Mouse (Mus musculus): Measurements from ENCODE around the gene Minpp1. TPM values are rescaled to one million over a fixed set of nuclear protein-coding genes. Genes with fewer than 3 reads are reported as not detected.

Minpp1 gene
- polyA plus RNA-seq, 1 experiment from 2014 or later, result 71.8 TPM

DNA sequence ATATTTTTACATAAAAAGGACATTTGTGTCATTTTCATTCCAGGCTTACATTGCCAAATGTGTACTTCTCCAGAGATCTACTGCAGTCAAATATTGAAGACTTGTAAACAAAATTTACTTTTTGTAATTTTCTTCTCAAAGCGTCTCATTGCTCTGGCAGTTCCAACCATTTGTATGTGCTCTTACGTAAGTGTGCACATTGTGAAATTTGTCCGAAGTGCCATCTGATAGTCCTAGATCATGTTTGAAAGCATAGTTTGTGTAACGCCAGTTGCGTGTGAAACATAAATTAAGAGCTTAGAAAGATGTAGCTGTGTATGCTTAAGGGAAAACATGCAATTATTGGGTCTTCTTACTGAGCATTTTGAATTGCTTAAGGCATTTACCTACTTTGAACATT, 20.9 kb downstream of the Minpp1 start:
- Histone ChIP-seq H3K9ac (ENCODE audit: low read depth, low read length) (no peak overlapping the region), H3K9me3 (replicated peaks; ENCODE audit: low read length) (no peaks in the 10 kb centered on the region), H3K27me3 (ENCODE audit: insufficient read depth, low read length) (no peaks in the 10 kb centered on the region), H3K27ac (no peak overlapping the region), H3K36me3 (ENCODE audit: insufficient read depth, low read length) (peaks cover 3% of the 10 kb centered on the region; the same call in 1 of the 2 replicates), H3K4me3 (replicated peaks; ENCODE audit: low read depth, low read length) (no peak overlapping the region), H3K4me2 (ENCODE audit: low read length) (no peak overlapping the region), H3K4me1 (replicated peaks; ENCODE audit: insufficient read depth, low read length) (no peaks in the 10 kb centered on the region)
- TF ChIP-seq CTCF (IDR thresholded peaks at IDR 0.05; ENCODE audit: low read depth), result no peak
- DNase-seq (ENCODE audit: low spot score) (no peak), ATAC-seq (replicated peaks; ENCODE audit: low FRiP score, low read depth) (no peak)
- WGBS, result 89% methylated on average over 5 of the region's 5 CpGs

DNA sequence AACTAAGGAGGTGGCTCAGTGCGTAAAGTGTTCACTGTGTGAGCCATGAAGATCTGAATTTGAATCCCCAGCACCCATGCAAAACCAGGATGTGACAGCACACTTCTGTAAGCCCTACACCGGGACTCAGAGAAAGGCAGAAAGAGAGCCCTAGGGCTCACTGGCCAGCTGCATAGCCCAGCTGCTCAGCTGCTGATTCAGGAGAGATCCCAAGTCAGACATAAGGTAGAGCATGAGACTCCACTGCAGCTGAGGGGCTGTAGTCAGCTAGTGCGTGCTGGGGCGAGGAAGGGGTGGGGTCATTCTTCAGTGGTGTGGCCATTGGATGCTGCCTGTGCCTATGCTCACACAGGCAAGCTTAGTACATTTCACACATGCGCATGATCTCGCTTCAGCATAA, 21.5 kb downstream of the Minpp1 start:
- no peak for DNase-seq (ENCODE audit: low spot score)
- Histone ChIP-seq H3K4me3 (replicated peaks; ENCODE audit: low read depth, low read length) (no peak overlapping the region), H3K4me2 (ENCODE audit: low read length) (no peak overlapping the region), H3K9me3 (replicated peaks; ENCODE audit: low read length) (no peaks in the 10 kb centered on the region), H3K27ac (no peak overlapping the region), H3K4me1 (replicated peaks; ENCODE audit: insufficient read depth, low read length) (no peaks in the 10 kb centered on the region), H3K9ac (ENCODE audit: low read depth, low read length) (no peak overlapping the region), H3K27me3 (ENCODE audit: insufficient read depth, low read length) (no peaks in the 10 kb centered on the region), H3K36me3 (ENCODE audit: insufficient read depth, low read length) (peaks cover 6% of the 10 kb centered on the region; the same call in 1 of the 2 replicates)
- WGBS, result 90% methylated on average over 6 of the region's 6 CpGs
- ATAC-seq (replicated peaks; ENCODE audit: low FRiP score, low read depth), result no peak
- TF ChIP-seq CTCF (IDR thresholded peaks at IDR 0.05; ENCODE audit: low read depth), result no peak

DNA sequence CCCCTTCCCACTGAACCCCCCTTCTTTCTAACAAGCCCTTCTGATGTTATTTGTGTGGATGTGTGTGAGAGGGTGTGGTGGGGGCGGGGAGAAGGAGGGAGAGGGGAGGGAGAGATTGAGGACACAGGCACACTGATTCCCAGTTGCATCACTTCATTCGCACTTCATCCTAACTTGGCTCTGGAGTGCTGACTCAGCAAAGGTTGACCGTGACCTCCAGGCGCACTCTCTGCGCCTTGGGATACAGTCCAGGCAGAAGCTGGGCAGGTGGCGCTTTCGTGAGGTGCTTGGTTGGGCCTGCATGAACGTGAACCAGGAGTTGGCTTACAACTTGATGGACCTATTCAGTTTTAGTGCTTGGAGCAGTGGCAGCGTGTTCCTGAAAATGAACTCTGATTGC, 22.0 kb downstream of the Minpp1 start:
- ATAC-seq (replicated peaks; ENCODE audit: low FRiP score, low read depth) (no peak), DNase-seq (ENCODE audit: low spot score) (no peak)
- peaks cover 8% of the 10 kb centered on the region; the same call in 1 of the 2 replicates for H3K36me3 ChIP-seq (ENCODE audit: insufficient read depth, low read length)
- H3K9me3 ChIP-seq (replicated peaks; ENCODE audit: low read length), result no peaks in the 10 kb centered on the region
- H3K27ac ChIP-seq, result no peak overlapping the region
- H3K27me3 ChIP-seq (ENCODE audit: insufficient read depth, low read length), result no peaks in the 10 kb centered on the region
- TF ChIP-seq CTCF (IDR thresholded peaks at IDR 0.05; ENCODE audit: low read depth), result no peak
- H3K4me3 ChIP-seq (replicated peaks; ENCODE audit: low read depth, low read length), result no peak overlapping the region
- H3K9ac ChIP-seq (ENCODE audit: low read depth, low read length), result no peak overlapping the region
- 85% methylated on average over 9 of the region's 9 CpGs for WGBS
- no peaks in the 10 kb centered on the region for H3K4me1 ChIP-seq (replicated peaks; ENCODE audit: insufficient read depth, low read length)
- H3K4me2 ChIP-seq (ENCODE audit: low read length), result no peak overlapping the region

DNA sequence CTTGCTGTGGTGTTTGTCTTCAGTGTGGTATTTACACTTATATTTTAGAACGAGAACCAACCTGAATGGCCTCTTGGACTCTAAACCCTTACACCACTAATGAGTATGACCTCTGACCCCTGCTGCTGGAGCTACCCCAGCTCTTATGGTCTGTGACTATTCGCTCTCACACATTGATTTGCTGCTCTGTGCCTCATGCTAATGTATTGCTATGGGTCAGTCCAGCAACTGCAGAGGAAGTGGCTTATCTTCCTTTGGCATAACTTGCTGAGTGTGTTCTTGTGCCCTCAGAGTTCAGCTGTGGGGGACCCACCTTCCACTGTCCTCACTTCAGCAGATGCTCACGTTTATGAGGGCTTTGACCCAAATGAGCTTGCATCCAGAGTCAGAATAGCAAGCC, 24.7 kb downstream of the Minpp1 start:
- Histone ChIP-seq H3K27ac (no peak overlapping the region), H3K27me3 (ENCODE audit: insufficient read depth, low read length) (no peaks in the 10 kb centered on the region), H3K4me1 (replicated peaks; ENCODE audit: insufficient read depth, low read length) (no peaks in the 10 kb centered on the region), H3K9me3 (replicated peaks; ENCODE audit: low read length) (no peaks in the 10 kb centered on the region), H3K36me3 (ENCODE audit: insufficient read depth, low read length) (peaks cover 17% of the 10 kb centered on the region; the same call in 1 of the 2 replicates), H3K4me2 (ENCODE audit: low read length) (no peak overlapping the region), H3K4me3 (replicated peaks; ENCODE audit: low read depth, low read length) (no peak overlapping the region), H3K9ac (ENCODE audit: low read depth, low read length) (no peak overlapping the region)
- no peak for DNase-seq (ENCODE audit: low spot score)
- no peak for TF ChIP-seq CTCF (IDR thresholded peaks at IDR 0.05; ENCODE audit: low read depth)
- peak; percentile 65; the same call in 1 of the 2 replicates for ATAC-seq (replicated peaks; ENCODE audit: low FRiP score, low read depth)
- WGBS, result 78% methylated on average over 3 of the region's 3 CpGs

DNA sequence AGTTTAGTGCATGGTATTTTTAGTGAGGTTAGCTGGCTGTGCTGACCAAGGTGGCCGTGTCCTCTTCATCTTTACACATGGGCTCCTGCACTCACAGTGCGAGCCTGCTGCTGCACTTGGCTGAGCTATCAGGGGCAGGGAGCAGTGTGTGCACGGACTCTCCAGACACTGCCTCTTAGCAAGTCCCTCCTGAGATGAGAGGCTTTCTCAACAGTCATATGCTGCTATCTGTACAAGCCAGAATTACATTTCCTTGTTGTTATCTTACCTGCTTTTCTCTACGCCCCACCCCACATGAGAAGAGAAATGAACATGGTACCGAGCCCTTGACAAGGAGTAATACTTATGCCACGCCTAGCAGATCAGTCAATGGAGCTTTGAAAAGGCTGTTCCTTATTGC, 25.4 kb downstream of the Minpp1 start:
- Histone ChIP-seq H3K27ac (no peak overlapping the region), H3K27me3 (ENCODE audit: insufficient read depth, low read length) (no peaks in the 10 kb centered on the region), H3K4me2 (ENCODE audit: low read length) (no peak overlapping the region), H3K36me3 (ENCODE audit: insufficient read depth, low read length) (peaks cover 17% of the 10 kb centered on the region; the same call in 1 of the 2 replicates), H3K9ac (ENCODE audit: low read depth, low read length) (no peak overlapping the region), H3K4me3 (replicated peaks; ENCODE audit: low read depth, low read length) (no peak overlapping the region), H3K9me3 (replicated peaks; ENCODE audit: low read length) (no peaks in the 10 kb centered on the region), H3K4me1 (replicated peaks; ENCODE audit: insufficient read depth, low read length) (no peaks in the 10 kb centered on the region)
- no peak for ATAC-seq (replicated peaks; ENCODE audit: low FRiP score, low read depth)
- no peak for TF ChIP-seq CTCF (IDR thresholded peaks at IDR 0.05; ENCODE audit: low read depth)
- 96% methylated on average over 6 of the region's 6 CpGs for WGBS
- DNase-seq (ENCODE audit: low spot score), result no peak

DNA sequence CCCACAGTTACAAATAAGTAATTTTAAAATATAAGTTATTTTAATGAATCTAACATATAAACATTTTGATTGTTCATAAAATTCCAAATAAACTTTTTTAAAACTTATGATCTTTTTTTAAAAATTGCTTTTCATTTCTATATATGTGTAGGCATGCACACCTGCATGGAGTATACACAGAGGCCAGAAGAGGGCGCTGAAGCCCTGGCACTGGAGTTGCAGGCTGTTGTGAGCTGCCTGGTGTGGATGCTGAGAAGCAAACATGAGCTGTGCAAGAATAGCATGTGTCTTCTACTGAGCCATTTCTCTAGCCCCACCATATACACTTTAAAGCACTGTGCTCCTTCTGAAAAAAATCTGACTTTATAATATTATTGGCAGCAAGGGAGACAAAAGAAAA, 26.9 kb downstream of the Minpp1 start:
- no peaks in the 10 kb centered on the region for H3K9me3 ChIP-seq (replicated peaks; ENCODE audit: low read length)
- H3K9ac ChIP-seq (ENCODE audit: low read depth, low read length), result no peak overlapping the region
- no peaks in the 10 kb centered on the region for H3K4me1 ChIP-seq (replicated peaks; ENCODE audit: insufficient read depth, low read length)
- H3K27ac ChIP-seq, result no peak overlapping the region
- 47% methylated on average over 1 of the region's 1 CpGs for WGBS
- no peak overlapping the region for H3K4me3 ChIP-seq (replicated peaks; ENCODE audit: low read depth, low read length)
- ATAC-seq (replicated peaks; ENCODE audit: low FRiP score, low read depth) (no peak), DNase-seq (ENCODE audit: low spot score) (no peak)
- no peak overlapping the region for H3K4me2 ChIP-seq (ENCODE audit: low read length)
- no peaks in the 10 kb centered on the region for H3K27me3 ChIP-seq (ENCODE audit: insufficient read depth, low read length)
- TF ChIP-seq CTCF (IDR thresholded peaks at IDR 0.05; ENCODE audit: low read depth), result peak; percentile 34; the same call in 1 of the 2 replicates
- peaks cover 23% of the 10 kb centered on the region; the same call in 1 of the 2 replicates for H3K36me3 ChIP-seq (ENCODE audit: insufficient read depth, low read length)

DNA sequence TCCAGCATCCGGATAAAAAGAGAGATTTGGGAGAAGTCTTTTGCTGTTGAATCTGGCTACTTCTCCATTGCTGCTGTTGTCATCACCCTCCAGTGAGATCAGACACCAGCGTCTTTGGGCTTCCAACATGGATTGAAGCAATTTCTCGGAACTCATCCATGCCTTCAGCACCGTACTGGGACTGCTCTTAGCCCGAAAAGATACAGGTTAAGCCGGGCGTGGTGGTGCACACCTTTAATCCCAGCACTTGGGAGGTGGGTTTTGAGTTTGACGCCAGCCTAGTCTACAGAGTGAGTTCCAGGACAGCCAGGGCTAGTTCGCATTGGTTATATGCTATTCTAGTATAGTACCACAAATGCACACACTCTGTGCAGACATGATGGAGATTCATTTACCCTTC, 31.0 kb downstream of the Minpp1 start:
- H3K9ac ChIP-seq (ENCODE audit: low read depth, low read length), result no peak overlapping the region
- DNase-seq (ENCODE audit: low spot score), result no peak
- no peaks in the 10 kb centered on the region for H3K27me3 ChIP-seq (ENCODE audit: insufficient read depth, low read length)
- H3K36me3 ChIP-seq (ENCODE audit: insufficient read depth, low read length), result peaks cover 20% of the 10 kb centered on the region; the same call in 1 of the 2 replicates
- no peak overlapping the region for H3K4me2 ChIP-seq (ENCODE audit: low read length)
- no peaks in the 10 kb centered on the region for H3K9me3 ChIP-seq (replicated peaks; ENCODE audit: low read length)
- H3K4me3 ChIP-seq (replicated peaks; ENCODE audit: low read depth, low read length), result no peak overlapping the region
- WGBS, result 98% methylated on average over 9 of the region's 9 CpGs
- no peaks in the 10 kb centered on the region for H3K4me1 ChIP-seq (replicated peaks; ENCODE audit: insufficient read depth, low read length)
- TF ChIP-seq CTCF (IDR thresholded peaks at IDR 0.05; ENCODE audit: low read depth), result no peak
- no peak overlapping the region for H3K27ac ChIP-seq
- ATAC-seq (replicated peaks; ENCODE audit: low FRiP score, low read depth), result no peak

All from kidney, postnatal 0 days (tissue).